Mouse (Mus musculus) neural tube, embryonic 15.5 days (tissue): Measurements from ENCODE around the gene Dcun1d2. TPM values are rescaled to one million over a fixed set of nuclear protein-coding genes. Genes with fewer than 3 reads are reported as not detected.

Source experiments
- ATAC-seq: fragments of 200-750 bp; cut with Nextera tagmentation; 2 replicates; pipeline ENCODE4 v1.8.0; 2017; ENCODE audit warnings: mild to moderate bottlenecking, moderate TSS enrichment, moderate library complexity; ENCODE audit not compliant: low FRiP score
- H3K27ac ChIP-seq: fragments of 300-500 bp; sonication (generic); replicated peaks from 2 replicates; pipeline ENCODE4 v1.5.1; 2015; ENCODE audit warnings: mild to moderate bottlenecking, inconsistent platforms
- H3K27me3 ChIP-seq: fragments of 300-500 bp; sonication (generic); replicated peaks from 2 replicates; pipeline ENCODE4 v1.6.1; 2015; ENCODE audit warnings: inconsistent platforms
- H3K36me3 ChIP-seq: fragments of 300-500 bp; sonication (generic); 2 replicates; pipeline ENCODE4 v1.6.1; 2015; ENCODE audit warnings: inconsistent platforms
- H3K4me1 ChIP-seq: fragments of 300-500 bp; sonication (generic); 2 replicates; pipeline ENCODE4 v1.6.1; 2015; ENCODE audit warnings: inconsistent platforms
- H3K4me2 ChIP-seq: fragments of 300-500 bp; sonication (generic); 2 replicates; pipeline ENCODE4 v1.6.1; 2015; ENCODE audit warnings: inconsistent platforms, mild to moderate bottlenecking, moderate library complexity
- H3K4me3 ChIP-seq: fragments of 300-500 bp; sonication (generic); replicated peaks from 2 replicates; pipeline ENCODE4 v1.5.1; 2015; ENCODE audit warnings: mild to moderate bottlenecking, inconsistent platforms
- H3K9ac ChIP-seq: fragments of 300-500 bp; sonication (generic); replicated peaks from 2 replicates; pipeline ENCODE4 v1.6.1; 2015; ENCODE audit warnings: mild to moderate bottlenecking, inconsistent platforms
- H3K9me3 ChIP-seq: fragments of 300-500 bp; sonication (generic); replicated peaks from 2 replicates; pipeline ENCODE4 v1.6.1; 2016; ENCODE audit warnings: inconsistent platforms
- WGBS: fragments of 180-500 bp; shearing (Covaris S2); methylation state at CpG from one replicate; pipeline ENCODE4 v1.1.7; 2015; ENCODE audit warnings: mixed read lengths; 5-methylcytosine and 5-hydroxymethylcytosine counted together
- polyA plus RNA-seq: library from polyadenylated mRNA; unstranded; fragments of >200 nt; fragmentation: Nextera tagmentation; extraction: Ambion mirVana; gene quantifications from 2 replicates; pipeline ENCODE4 v1.2.1, GENCODE M21; 2015

Dcun1d2 gene
- polyA plus RNA-seq, 1 experiment from 2014 or later: 32.9 TPM

DNA sequence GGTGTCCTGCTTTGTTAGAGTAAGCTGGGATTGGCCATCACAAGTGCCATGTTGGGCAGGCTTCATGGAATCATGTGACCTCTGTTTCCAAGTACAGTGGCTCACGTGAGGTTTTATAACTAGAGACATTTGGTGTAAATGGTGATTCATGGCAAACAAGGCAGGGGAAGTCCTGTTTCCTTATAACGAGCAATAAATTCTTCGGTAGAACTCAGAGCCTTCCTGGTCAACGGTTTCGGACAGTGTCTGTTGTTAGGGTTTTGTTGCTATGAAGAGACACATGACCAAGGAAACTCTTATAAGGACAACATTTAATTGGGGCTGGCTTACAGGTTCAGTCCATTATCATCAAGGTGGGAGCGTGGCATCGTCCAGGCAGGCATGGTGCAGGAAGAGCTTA lies 13.1 kb upstream of the Dcun1d2 start:
- no peak for ATAC-seq
- no peak overlapping the region for H3K9ac ChIP-seq
- H3K4me1 ChIP-seq: no peaks in the 10 kb centered on the region
- peaks cover 86% of the 10 kb centered on the region for H3K36me3 ChIP-seq
- WGBS: 95% methylated on average over 7 of the region's 7 CpGs
- no peaks in the 10 kb centered on the region for H3K27me3 ChIP-seq
- H3K4me2 ChIP-seq: no peak overlapping the region
- H3K4me3 ChIP-seq: no peak overlapping the region
- no peak overlapping the region for H3K27ac ChIP-seq
- no peaks in the 10 kb centered on the region for H3K9me3 ChIP-seq

DNA sequence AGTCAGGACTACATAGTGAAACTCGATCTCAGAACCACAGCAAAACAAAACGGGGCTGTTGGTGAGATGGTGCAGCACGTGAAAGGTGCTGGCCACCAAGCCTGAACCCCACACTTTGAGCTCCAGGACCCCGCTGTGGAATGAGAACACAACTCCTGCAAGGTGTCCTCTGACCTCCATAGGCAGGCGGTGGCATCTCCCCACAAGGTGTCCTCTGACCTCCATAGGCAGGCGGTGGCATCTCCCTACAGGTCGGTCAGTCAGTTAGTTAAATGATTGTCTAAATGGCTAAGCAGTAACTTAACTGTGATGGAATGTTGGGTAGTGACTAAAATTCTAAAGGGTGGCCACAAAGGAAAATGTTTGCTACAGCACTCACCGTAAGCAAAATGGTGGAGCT lies 11.6 kb upstream of the Dcun1d2 start:
- Histone ChIP-seq H3K36me3 (peaks cover 86% of the 10 kb centered on the region), H3K4me2 (no peak overlapping the region), H3K4me1 (no peaks in the 10 kb centered on the region), H3K4me3 (no peak overlapping the region), H3K9me3 (no peaks in the 10 kb centered on the region), H3K9ac (no peak overlapping the region), H3K27me3 (no peaks in the 10 kb centered on the region), H3K27ac (no peak overlapping the region)
- WGBS: 95% methylated on average over 8 of the region's 8 CpGs
- no peak for ATAC-seq

DNA sequence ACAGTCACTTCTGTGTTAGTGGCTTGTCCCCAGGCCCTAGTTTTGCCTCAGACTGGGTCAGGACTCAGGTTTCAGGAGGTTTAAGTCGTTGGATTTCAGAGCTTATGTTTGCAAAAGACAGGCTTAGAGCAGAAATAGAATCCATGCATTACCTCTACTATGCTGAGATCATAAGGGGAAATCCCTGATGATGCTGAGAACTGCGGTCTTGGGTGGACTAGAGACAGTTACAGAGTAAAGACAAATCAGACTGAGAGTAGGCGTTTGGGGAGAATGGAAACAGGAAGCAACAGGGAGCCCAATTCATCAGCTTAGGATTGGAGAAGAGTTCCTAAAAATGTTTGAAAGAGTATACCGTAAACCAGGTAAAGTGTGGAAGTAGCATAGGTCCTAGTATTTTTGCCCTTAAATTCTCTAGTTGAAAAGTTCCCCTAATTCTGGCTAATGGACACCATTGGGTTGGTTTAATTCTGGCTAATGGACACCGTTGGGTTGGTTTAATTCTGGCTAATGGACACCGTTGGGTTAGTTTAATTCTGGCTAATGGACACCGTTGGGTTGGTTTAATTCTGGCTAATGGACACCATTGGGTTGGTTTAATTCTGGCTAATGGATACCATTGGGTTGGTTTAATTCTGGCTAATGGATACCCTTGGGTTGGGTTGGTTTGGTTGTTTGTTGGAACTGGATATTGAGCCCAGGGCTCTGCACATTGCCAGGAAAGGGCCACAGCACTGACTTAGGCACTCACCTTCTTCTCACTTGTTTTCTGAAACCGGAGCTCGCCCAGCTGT lies 5.9 kb upstream of the Dcun1d2 start:
- no peak for ATAC-seq
- H3K9ac ChIP-seq: no peak overlapping the region
- no peak overlapping the region for H3K4me3 ChIP-seq
- WGBS: 95% methylated on average over 9 of the region's 9 CpGs
- peaks cover 60% of the 10 kb centered on the region for H3K36me3 ChIP-seq
- no peak overlapping the region for H3K27ac ChIP-seq
- H3K27me3 ChIP-seq: no peaks in the 10 kb centered on the region
- H3K9me3 ChIP-seq: no peaks in the 10 kb centered on the region
- H3K4me2 ChIP-seq: no peak overlapping the region
- peaks cover 11% of the 10 kb centered on the region for H3K4me1 ChIP-seq

DNA sequence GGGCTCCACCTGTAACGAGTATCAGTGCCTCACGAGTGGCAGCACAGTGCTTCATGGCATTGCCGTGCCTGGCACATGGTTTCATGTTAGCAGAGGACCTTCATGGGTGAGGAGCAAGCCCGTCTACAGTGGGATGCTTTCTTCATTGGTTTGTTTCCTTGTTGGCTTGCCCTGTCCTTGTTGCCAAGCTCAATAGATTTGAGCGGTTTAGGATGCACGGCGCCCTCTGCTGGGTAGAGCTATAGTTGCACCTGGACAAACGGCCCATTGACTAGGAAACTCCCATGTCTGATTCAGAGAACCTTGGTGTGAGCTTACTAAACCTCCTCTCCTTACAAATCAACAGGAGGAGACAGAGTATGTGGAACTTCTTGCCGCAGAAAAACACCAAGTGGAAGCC lies 4.4 kb upstream of the Dcun1d2 start:
- peaks cover 16% of the 10 kb centered on the region for H3K4me1 ChIP-seq
- H3K27ac ChIP-seq: no peak overlapping the region
- H3K4me3 ChIP-seq: no peak overlapping the region
- H3K4me2 ChIP-seq: no peak overlapping the region
- no peaks in the 10 kb centered on the region for H3K27me3 ChIP-seq
- H3K36me3 ChIP-seq: peaks cover 52% of the 10 kb centered on the region
- 29% methylated on average over 9 of the region's 9 CpGs for WGBS
- no peak for ATAC-seq
- H3K9ac ChIP-seq: no peak overlapping the region
- no peaks in the 10 kb centered on the region for H3K9me3 ChIP-seq

DNA sequence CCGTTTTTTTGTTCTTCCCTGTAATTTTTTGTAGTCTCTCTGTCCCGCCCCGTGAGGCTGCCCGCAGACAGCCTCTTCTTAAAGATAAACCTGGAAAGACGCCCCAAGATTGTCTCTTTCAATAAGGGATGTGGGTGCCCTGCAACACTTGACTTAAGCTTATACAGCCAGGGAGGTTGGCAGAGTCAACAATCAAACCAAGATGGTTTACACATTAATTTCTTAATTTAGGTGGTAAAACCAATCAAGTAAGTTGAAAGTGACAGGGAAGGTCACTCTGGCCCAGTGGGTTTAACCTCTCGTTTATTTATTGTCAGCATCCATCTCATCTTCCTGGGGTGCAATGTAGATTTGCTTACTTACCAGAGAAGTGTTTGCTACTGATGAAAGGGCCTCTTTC lies 715 bp upstream of the Dcun1d2 start:
- Histone ChIP-seq H3K9me3 (no peaks in the 10 kb centered on the region), H3K4me3 (peak overlapping the region; percentile 96), H3K27ac (peak overlapping the region; percentile 92), H3K27me3 (no peaks in the 10 kb centered on the region), H3K9ac (peak overlapping the region; percentile 77), H3K4me1 (peaks cover 30% of the 10 kb centered on the region), H3K36me3 (peaks cover 17% of the 10 kb centered on the region), H3K4me2 (peak overlapping the region; percentile 91)
- WGBS: 4% methylated on average over 6 of the region's 6 CpGs
- no peak for ATAC-seq

DNA sequence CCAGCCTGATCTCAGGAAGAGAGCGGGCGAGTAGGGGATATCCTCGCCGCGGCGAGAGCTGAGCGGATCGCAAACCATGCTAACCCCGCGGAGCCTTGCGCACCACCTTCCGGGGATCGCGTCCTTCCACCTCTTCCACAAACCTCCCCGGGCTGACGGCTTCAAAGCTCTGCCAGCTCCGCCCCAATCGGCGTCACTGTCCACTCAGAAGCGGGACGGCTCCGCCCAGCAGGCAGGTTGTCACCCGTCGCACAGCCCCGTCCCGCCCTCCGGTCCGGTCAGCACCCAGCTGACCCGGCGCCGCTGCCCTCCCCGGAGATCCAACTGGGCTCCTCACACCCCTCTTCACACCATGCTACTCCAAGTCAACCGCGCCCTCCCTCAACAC lies 633 bp downstream of the Dcun1d2 start:
- H3K27me3 ChIP-seq: no peaks in the 10 kb centered on the region
- peak overlapping the region; percentile 96 for H3K4me3 ChIP-seq
- no peaks in the 10 kb centered on the region for H3K9me3 ChIP-seq
- H3K27ac ChIP-seq: peak overlapping the region; percentile 92
- H3K4me1 ChIP-seq: peaks cover 30% of the 10 kb centered on the region
- peak; percentile 76 for ATAC-seq
- H3K4me2 ChIP-seq: peak overlapping the region; percentile 91
- peak overlapping the region; percentile 77 for H3K9ac ChIP-seq
- WGBS: under 1% methylated on average over 33 of the region's 34 CpGs
- peaks cover 8% of the 10 kb centered on the region; the same call in 1 of the 2 replicates for H3K36me3 ChIP-seq

DNA sequence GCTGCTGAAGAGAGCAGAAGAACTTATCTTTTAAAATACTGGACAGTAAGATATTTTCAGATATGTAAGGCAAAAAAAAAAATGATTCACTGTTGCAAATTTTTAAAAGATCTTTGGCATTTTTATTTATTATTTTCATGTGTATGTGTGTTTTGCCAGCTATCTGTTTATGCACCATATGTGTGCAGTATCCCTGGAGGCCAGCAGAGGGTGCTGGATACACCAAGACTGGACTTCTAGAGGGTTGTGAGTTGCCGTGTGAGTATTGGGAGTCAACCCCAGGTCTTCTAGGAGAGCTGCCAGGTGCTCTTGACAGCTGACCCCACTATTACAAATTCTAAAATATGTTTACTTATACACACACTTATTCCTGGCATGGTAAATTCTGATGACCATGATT lies 4.7 kb downstream of the Dcun1d2 start:
- Histone ChIP-seq H3K9me3 (no peaks in the 10 kb centered on the region), H3K4me3 (no peak overlapping the region), H3K36me3 (no peaks in the 10 kb centered on the region), H3K27ac (no peak overlapping the region), H3K4me2 (no peak overlapping the region), H3K4me1 (peaks cover 15% of the 10 kb centered on the region), H3K9ac (no peak overlapping the region), H3K27me3 (no peaks in the 10 kb centered on the region)
- 90% methylated on average over 1 of the region's 1 CpGs for WGBS
- no peak for ATAC-seq

DNA sequence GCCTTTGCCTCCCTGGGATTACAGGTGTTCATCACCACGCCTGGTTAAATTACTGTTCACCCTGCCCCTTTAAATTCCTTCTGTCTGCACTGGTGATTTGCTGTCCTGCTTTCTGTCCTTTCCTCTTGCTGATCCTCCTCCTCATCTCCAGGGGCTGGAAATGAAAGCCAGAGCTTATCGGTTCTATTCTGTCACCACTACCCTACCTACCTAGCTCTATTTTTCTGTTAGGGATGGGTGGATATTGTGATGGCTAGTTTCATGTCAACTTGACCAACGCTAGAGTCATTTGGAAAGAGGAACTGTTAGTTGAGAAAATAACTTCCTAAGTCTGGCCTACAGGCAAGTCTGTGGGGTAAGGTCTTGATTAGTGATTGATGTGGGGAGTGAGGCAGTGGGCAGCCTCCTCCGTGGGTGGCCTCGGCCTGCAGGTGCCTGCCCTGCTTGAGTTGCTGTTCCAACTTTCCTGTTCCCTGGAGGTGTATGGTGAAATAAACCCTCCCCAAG lies 10.9 kb downstream of the Dcun1d2 start:
- Histone ChIP-seq H3K4me3 (no peak overlapping the region), H3K9me3 (no peaks in the 10 kb centered on the region), H3K9ac (no peak overlapping the region), H3K27me3 (no peaks in the 10 kb centered on the region), H3K4me2 (no peak overlapping the region), H3K27ac (no peak overlapping the region), H3K4me1 (no peaks in the 10 kb centered on the region), H3K36me3 (peaks cover 28% of the 10 kb centered on the region)
- no peak for ATAC-seq
- 87% methylated on average over 5 of the region's 5 CpGs for WGBS

DNA sequence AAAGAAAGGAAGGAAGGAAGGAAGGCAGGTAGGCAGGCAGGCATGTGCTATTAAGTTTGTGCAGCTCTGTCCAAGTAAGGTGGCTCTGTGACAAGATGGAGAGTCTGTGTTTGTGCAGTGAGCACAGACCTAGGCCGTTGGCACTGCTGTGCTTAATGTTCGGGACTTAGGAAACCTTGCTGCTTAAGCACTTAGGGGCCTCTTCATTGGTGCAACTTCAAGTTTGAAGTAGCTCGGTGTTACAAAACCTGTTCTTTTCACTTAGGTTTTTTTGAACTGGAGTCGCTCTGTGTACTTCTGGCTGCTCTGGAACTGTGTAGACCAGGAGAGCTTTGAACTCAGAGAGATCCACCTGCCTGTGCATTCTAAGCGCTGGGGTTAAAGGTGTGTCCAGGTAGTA lies 15.1 kb downstream of the Dcun1d2 start:
- Histone ChIP-seq H3K9ac (no peak overlapping the region), H3K4me3 (no peak overlapping the region), H3K36me3 (peaks cover 62% of the 10 kb centered on the region), H3K4me2 (no peak overlapping the region), H3K9me3 (no peaks in the 10 kb centered on the region), H3K27me3 (no peaks in the 10 kb centered on the region), H3K27ac (no peak overlapping the region), H3K4me1 (no peaks in the 10 kb centered on the region)
- 90% methylated on average over 5 of the region's 5 CpGs for WGBS
- no peak for ATAC-seq

DNA sequence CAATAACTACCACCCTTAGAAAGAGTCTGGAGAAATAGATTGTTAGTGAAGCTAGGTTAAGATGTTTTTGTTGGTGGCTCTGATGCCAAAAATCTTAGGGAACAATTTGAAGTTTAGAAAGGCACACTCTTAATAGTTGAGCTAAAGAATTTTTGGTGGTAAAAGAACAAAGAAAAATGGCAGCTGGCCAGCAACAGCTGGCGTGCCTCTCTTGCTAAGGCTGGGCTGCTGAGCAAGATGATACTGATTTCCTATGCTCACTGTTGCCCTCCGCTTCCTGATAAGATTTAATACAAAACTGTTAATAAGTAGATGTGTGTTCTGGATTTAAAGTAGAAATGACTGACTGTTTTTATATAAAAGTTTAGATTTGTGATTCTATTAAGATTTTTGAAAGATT lies 20.4 kb downstream of the Dcun1d2 start:
- H3K4me1 ChIP-seq: no peaks in the 10 kb centered on the region
- no peak overlapping the region for H3K4me3 ChIP-seq
- H3K27me3 ChIP-seq: no peaks in the 10 kb centered on the region
- H3K9me3 ChIP-seq: no peaks in the 10 kb centered on the region
- peaks cover 45% of the 10 kb centered on the region for H3K36me3 ChIP-seq
- no peak overlapping the region for H3K9ac ChIP-seq
- 86% methylated on average over 2 of the region's 2 CpGs for WGBS
- no peak overlapping the region for H3K27ac ChIP-seq
- H3K4me2 ChIP-seq: no peak overlapping the region
- no peak for ATAC-seq

DNA sequence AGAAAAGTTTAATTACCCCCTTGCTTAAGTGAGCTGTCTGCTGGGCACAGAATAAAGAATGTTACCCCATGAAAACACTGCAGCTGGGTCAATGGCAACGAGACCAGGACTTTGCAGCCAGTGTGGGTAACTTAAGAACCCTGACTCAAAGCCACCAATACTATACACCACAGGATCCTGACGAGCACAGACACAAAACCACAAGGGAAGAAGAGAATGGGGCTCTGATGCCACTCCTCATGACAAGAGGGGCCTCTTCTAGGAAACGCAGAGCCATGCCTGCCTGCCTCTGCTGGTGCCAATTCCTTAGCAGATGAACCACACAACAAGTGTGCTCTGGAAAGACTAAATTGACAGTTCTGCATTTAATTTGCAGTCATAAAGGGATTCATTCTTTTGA lies 24.6 kb downstream of the Dcun1d2 start:
- 66% methylated on average over 3 of the region's 3 CpGs for WGBS
- H3K4me1 ChIP-seq: no peaks in the 10 kb centered on the region
- H3K4me3 ChIP-seq: no peak overlapping the region
- no peak overlapping the region for H3K27ac ChIP-seq
- no peak for ATAC-seq
- H3K9me3 ChIP-seq: no peaks in the 10 kb centered on the region
- no peak overlapping the region for H3K9ac ChIP-seq
- no peak overlapping the region for H3K4me2 ChIP-seq
- H3K27me3 ChIP-seq: no peaks in the 10 kb centered on the region
- peaks cover 34% of the 10 kb centered on the region for H3K36me3 ChIP-seq

DNA sequence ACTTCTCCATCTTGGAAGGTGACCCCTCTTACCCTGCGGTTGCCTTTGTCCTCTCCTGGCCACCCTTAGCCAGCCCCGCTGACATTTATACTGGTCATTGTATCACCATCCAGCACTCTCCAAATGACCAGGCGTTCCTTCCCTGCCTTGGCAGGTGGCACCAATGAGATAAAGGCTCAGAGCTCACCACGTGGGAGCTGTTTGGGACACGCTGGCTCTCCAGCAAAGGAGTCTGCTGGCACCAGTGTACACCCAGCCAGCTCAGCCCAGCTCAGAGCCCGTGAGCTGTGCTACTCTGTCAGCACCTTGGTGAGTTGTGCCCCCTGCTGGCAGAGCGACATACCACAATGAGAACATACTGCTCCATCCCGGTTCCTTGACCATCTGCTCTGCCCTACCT lies 33.9 kb downstream of the Dcun1d2 start, which contains the start of gene Adprhl1:
Adprhl1 (minus strand) TSS at position 144 of the 400 bp plus-strand sequence.
- WGBS: 31% methylated on average over 8 of the region's 8 CpGs
- Histone ChIP-seq H3K27ac (no peak within 1 kb of the TSS), H3K27me3 (no peaks in the 10 kb centered on the region), H3K4me3 (no peak within 1 kb of the TSS), H3K36me3 (peaks cover 36% of the 10 kb centered on the region), H3K9me3 (no peaks in the 10 kb centered on the region), H3K9ac (no peak within 1 kb of the TSS), H3K4me1 (no peaks in the 10 kb centered on the region; the same call in 1 of the 2 replicates), H3K4me2 (no peak within 1 kb of the TSS)
- ATAC-seq: peak; percentile 73
